Comparison of ENCODE assay signal across 38 mouse cellular contexts in the genomic region with DNA sequence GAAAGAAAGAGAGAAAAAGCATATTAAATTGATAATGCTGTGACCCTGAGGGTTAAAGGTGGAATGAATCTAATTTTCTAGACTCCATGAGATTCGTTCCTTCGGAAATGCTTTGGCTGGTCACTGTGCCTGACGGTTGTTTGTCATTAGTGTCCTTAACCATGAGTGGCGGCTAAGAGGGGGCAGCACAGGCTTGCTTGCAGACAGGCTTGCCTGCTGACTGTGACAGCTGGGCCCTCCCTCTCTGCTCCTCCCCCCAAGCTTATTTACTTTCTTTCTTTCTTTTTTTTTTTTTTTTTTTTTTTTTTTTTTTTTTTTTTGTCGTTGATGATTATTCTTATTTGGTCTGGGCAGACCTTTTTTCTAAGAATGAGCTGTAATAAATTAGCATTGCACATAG. TPM values are rescaled to one million over a fixed set of nuclear protein-coding genes. Genes with fewer than 3 reads are reported as not detected.
DNase-seq lines count a peak whose midpoint lies in the region; ATAC-seq and TF ChIP-seq lines count a peak whose summit lies in the region.
"Had no signal": no experiment of that assay in that cellular context is flagged by ENCODE, and none has a peak within 500 bp of the region (broad histone marks: within the 10 kb centered on the region; RNA-seq: fewer than 3 reads in every experiment).

No protein-coding gene starts in this region.

- no peaks in the 10 kb centered on the region for H3K4me1 ChIP-seq in forebrain, embryonic 14.5 days (ENCODE audit: control insufficient read depth, insufficient read depth, low read length)
- H3K4me1 ChIP-seq in forebrain, embryonic 10.5 days: no peaks in the 10 kb centered on the region
- H3K4me1 ChIP-seq: embryonic facial prominence, embryonic 12.5 days; heart, embryonic 10.5 days; heart, embryonic 13.5 days had no signal

- no peak for TF ChIP-seq POLR2A in brain, embryonic 14.5 days (IDR thresholded peaks at IDR 0.05; ENCODE audit: borderline replicate concordance, extremely low read depth, insufficient read depth, insufficient read length, poor library complexity, severe bottlenecking)

- H3K4me3 ChIP-seq in forebrain, embryonic 14.5 days (ENCODE audit: low read depth, low read length): no peak overlapping the region
- H3K4me3 ChIP-seq in forebrain, embryonic 10.5 days: no peak overlapping the region
- H3K4me3 ChIP-seq: embryonic facial prominence, embryonic 12.5 days; embryonic facial prominence, embryonic 15.5 days; forebrain, embryonic 13.5 days; gastrocnemius, adult 2 months; heart, embryonic 10.5 days; heart, embryonic 13.5 days had no signal

- no peak overlapping the region for H3K4me2 ChIP-seq in forebrain, embryonic 14.5 days (ENCODE audit: low read length)
- H3K4me2 ChIP-seq: embryonic facial prominence, embryonic 12.5 days; embryonic facial prominence, embryonic 15.5 days; forebrain, embryonic 13.5 days; heart, embryonic 13.5 days; hindbrain, embryonic 14.5 days had no signal

- 52% methylated on average over 5 of the region's 5 CpGs for WGBS in forebrain, embryonic 14.5 days
- 50% methylated on average over 5 of the region's 5 CpGs for WGBS in forebrain, embryonic 10.5 days

- no peaks in the 10 kb centered on the region for H3K9me3 ChIP-seq in forebrain, embryonic 14.5 days (replicated peaks; ENCODE audit: control insufficient read depth, low read length)
- H3K9me3 ChIP-seq in forebrain, embryonic 10.5 days: no peaks in the 10 kb centered on the region
- H3K9me3 ChIP-seq: embryonic facial prominence, embryonic 12.5 days; embryonic facial prominence, embryonic 15.5 days; forebrain, embryonic 13.5 days; heart, embryonic 10.5 days; heart, embryonic 13.5 days had no signal

- no peaks in the 10 kb centered on the region for H3K36me3 ChIP-seq in forebrain, embryonic 14.5 days (ENCODE audit: control insufficient read depth, insufficient read depth, low read length)
- no peaks in the 10 kb centered on the region for H3K36me3 ChIP-seq in forebrain, embryonic 10.5 days (replicated peaks)
- H3K36me3 ChIP-seq: embryonic facial prominence, embryonic 12.5 days; embryonic facial prominence, embryonic 15.5 days; G1E; heart, embryonic 10.5 days; heart, embryonic 13.5 days had no signal

- no peak overlapping the region for H3K27ac ChIP-seq in forebrain, embryonic 14.5 days (ENCODE audit: low read depth, low read length)
- H3K27ac ChIP-seq in forebrain, embryonic 10.5 days: no peak overlapping the region
- H3K27ac ChIP-seq: embryonic facial prominence, embryonic 12.5 days; embryonic facial prominence, embryonic 15.5 days; forebrain, embryonic 13.5 days; gastrocnemius, adult 2 months; heart, embryonic 10.5 days; heart, embryonic 13.5 days; hindbrain, embryonic 14.5 days; hindbrain, postnatal 0 days had no signal

- TF ChIP-seq CTCF in brain, embryonic 14.5 days (IDR thresholded peaks at IDR 0.05; ENCODE audit: borderline replicate concordance, extremely low read depth, insufficient read depth, insufficient read length): no peak

- DNase-seq in forebrain, embryonic 14.5 days (ENCODE audit: low spot score): peak; percentile 32
- DNase-seq in forebrain, embryonic 10.5 days (ENCODE audit: extremely low spot score, low spot score): no peak
- peak; percentile 2 for DNase-seq in right cerebral cortex, postnatal 25 days
- DNase-seq in right cerebral cortex, postnatal 10 days (ENCODE audit: low spot score in 2 of 2): no peak
- peak; percentile 37 for DNase-seq in brain, embryonic 14.5 days (ENCODE audit: low read depth)
- no peak for DNase-seq in adrenal gland, postnatal 4 days (ENCODE audit: low spot score in 2 of 2)
- DNase-seq: adrenal gland, postnatal 10 days; adrenal gland, postnatal 36 days; cerebellum, adult 11-12 months; cerebellum, adult 8-10 months; cerebellum, postnatal 36 days; forebrain, postnatal 0 days; gastrocnemius, adult 2 months; gastrocnemius, postnatal 14 days; heart, adult 18-20 months; heart, postnatal 14 days; heart, postnatal 4 days; kidney, adult 18-20 months had no signal

- no peak overlapping the region for H3K9ac ChIP-seq in forebrain, embryonic 14.5 days (ENCODE audit: low read length)
- H3K9ac ChIP-seq: embryonic facial prominence, embryonic 12.5 days; embryonic facial prominence, embryonic 15.5 days; forebrain, embryonic 13.5 days; forebrain, postnatal 0 days; heart, embryonic 13.5 days; hindbrain, embryonic 14.5 days had no signal

- H3K27me3 ChIP-seq in forebrain, embryonic 14.5 days (replicated peaks; ENCODE audit: control insufficient read depth, insufficient read depth, low read length): no peaks in the 10 kb centered on the region
- H3K27me3 ChIP-seq in forebrain, embryonic 10.5 days (ENCODE audit: poor library complexity, severe bottlenecking): no peaks in the 10 kb centered on the region
- H3K27me3 ChIP-seq: forebrain, embryonic 13.5 days had no signal

- 0 out of 2 replicates have a peak, but pooled peaks have one; percentile 46 for ATAC-seq in forebrain, embryonic 14.5 days
- ATAC-seq in erythroid progenitor cell, adult 5-6 weeks (replicated peaks; ENCODE audit: low FRiP score, poor library complexity, severe bottlenecking): no peak
- ATAC-seq: CD4-positive, CD25-positive, alpha-beta regulatory T cell, adult 4 months; forebrain, embryonic 13.5 days; forebrain, postnatal 0 days; hindbrain, postnatal 0 days; inflammation-experienced regulatory T-cells, adult 6 months; intestine, embryonic 16.5 days; Patski had no signal

RNA-seq across cellular contexts. Expression of a gene that starts 19.8 kb away (rescaled TPM):
- polyA plus RNA-seq in forebrain, embryonic 14.5 days (2014; fragmentation: Nextera tagmentation; extraction: Ambion mirVana): not detected in 2 replicates
- not detected in 2 replicates for polyA plus RNA-seq in forebrain, embryonic 10.5 days (2016; fragmentation: Nextera tagmentation; extraction: Ambion mirVana)
- not detected in 2 replicates for polyA plus RNA-seq in brain, embryonic 14.5 days (2012; rRNA removed)
- total RNA-seq in adrenal gland, postnatal 4 days (2021): not detected
- total RNA-seq in erythroid progenitor cell, adult 5-6 weeks (2015; ENCODE audit: low replicate concordance): not detected in 2 replicates
- total RNA-seq in erythroid progenitor cell, adult 5-6 weeks (2017; ENCODE audit: low replicate concordance): not detected in 2 replicates
- total RNA-seq: adrenal gland, adult 18-20 months; adrenal gland, postnatal 10 days; adrenal gland, postnatal 36 days; forebrain, postnatal 0 days; G1E; gastrocnemius, adult 2 months; gastrocnemius, postnatal 14 days; gastrocnemius, postnatal 4 days; heart, adult 18-20 months; heart, postnatal 14 days; heart, postnatal 4 days; hindbrain, postnatal 0 days had no signal
- polyA plus RNA-seq: C2C12; CD4-positive, CD25-positive, alpha-beta regulatory T cell, adult 4 months; cortical plate, adult 2 months; embryonic facial prominence, embryonic 12.5 days; embryonic facial prominence, embryonic 15.5 days; forebrain, embryonic 13.5 days; forebrain, postnatal 0 days; frontal cortex, adult 2 months; G1E; heart, embryonic 10.5 days; heart, embryonic 13.5 days; heart, embryonic 16.5 days; hindbrain, embryonic 11.5 days; hindbrain, embryonic 14.5 days; hindbrain, postnatal 0 days; inflammation-experienced regulatory T-cells, adult 6 months; intestine, embryonic 16.5 days; Patski had no signal

Comparison
In these comparisons a context has a peak if more than half of its experiments do, and no peak if none do; other contexts are left out.
1. DNase-seq: peak in forebrain, embryonic 14.5 days (single experiment), right cerebral cortex, postnatal 25 days (single experiment) and brain, embryonic 14.5 days (single experiment); none in forebrain, embryonic 10.5 days (single experiment), right cerebral cortex, postnatal 10 days (0 of 2) and adrenal gland, postnatal 4 days (0 of 2).